ENCODE assay signal across 6 mouse cellular contexts in the genomic region with DNA sequence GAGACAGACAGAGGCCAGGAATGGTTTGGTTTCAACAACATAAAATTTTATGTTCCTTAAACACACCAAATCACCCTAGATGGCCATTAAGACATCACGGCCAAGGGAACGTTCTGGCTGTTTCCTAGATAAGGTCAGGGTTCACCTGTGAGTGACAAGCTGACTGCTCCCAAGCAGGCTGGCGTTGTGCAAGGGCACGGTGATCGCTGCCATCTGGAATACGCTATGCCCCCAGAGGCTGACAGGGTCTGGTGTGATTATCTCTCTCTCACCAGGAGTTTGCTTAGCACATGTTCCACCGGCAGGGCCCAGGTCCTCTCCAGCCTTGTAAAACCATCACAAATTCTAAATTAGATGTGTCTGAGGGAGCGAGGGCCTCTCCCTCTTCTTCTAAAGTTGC.
"Had no signal": no experiment of that assay in that cellular context is flagged by ENCODE, and none has a peak within 500 bp of the region (broad histone marks: within the 10 kb centered on the region; RNA-seq: fewer than 3 reads in every experiment).

No protein-coding gene starts in this region.

- DNase-seq: kidney, postnatal 36 days; left cerebral cortex, postnatal 4 days; lung, adult 2 months; lung, postnatal 36 days; midbrain, embryonic 14.5 days; thymus, postnatal 4 days had no signal
